Mouse (Mus musculus) cerebellum, postnatal 10 days (tissue): Measurements from ENCODE around the gene Dgcr8.

ENCODE experiments used
- DNase-seq, 2 experiments: peaks; one replicate each; pipeline ENCODE4 v3.0.0; 2021; ENCODE audit warnings: mixed read lengths in 2 of 2

Gene Dgcr8

DNA sequence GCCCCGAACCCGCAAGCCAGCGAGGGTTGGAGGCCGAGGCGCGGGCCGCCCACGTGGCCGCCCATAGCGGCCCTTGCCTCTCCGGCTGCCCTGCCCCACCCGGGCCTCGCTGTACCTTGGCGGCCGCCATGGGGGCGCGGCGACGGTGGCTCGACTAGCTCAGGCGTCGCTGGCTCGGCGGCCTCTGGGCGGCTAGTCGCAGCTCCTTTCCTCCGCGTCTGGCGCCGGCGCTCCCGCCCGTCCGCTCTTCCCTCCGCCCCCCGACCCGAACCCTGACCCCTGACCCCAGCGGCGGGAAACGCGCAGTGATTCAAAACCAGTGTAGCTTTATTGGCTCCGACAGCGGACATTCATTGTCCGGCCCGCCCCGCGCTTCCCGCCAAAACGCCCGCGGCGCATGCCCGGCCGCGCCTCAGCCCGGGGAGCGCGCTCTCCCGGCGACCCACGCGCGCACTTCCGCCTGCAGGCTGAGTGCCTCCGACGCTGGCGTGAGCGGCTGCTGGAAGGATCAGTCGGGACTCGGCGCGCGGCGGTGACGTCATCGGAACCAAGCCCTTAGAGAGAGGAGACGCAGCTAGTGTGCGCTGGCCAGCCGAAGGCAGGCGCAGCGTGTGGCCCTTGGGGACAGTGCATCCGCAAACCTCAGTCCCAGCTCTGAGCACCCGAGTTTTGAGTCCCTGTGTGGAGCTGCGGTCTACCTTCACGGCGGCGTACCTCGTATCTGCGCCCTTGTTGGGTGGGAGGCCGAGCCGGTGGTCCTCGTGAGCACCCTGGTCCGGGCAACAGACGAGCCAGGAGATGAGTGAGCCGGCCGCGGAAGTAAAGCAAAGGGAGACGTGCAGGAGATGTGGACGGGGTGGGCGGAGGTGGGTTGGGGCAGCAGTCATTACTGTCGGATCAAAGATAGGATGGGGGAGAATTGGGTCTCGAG, 40.3 kb downstream of the Dgcr8 start, which contains the start of the genes Trmt2a and Ranbp1:
Trmt2a (plus strand) TSS at position 247 of the 931 bp plus-strand sequence.
Ranbp1 (minus strand) TSS at position 300 of the 931 bp plus-strand sequence.
- peak; percentile 99 for DNase-seq

- peak in 1 of 2 experiments; percentile 53 for DNase-seq
Measured at GRCm38 (mm10) chr16:18247521-18248399, 41.3 kb downstream of the Dgcr8 start.

GRCm38 (mm10) chr16:18241581-18241980, 47.5 kb downstream of the Dgcr8 start:
- no peak for DNase-seq

- DNase-seq = no peak
Measured at GRCm38 (mm10) chr16:18236676-18237501, 52.2 kb downstream of the Dgcr8 start.

DNA sequence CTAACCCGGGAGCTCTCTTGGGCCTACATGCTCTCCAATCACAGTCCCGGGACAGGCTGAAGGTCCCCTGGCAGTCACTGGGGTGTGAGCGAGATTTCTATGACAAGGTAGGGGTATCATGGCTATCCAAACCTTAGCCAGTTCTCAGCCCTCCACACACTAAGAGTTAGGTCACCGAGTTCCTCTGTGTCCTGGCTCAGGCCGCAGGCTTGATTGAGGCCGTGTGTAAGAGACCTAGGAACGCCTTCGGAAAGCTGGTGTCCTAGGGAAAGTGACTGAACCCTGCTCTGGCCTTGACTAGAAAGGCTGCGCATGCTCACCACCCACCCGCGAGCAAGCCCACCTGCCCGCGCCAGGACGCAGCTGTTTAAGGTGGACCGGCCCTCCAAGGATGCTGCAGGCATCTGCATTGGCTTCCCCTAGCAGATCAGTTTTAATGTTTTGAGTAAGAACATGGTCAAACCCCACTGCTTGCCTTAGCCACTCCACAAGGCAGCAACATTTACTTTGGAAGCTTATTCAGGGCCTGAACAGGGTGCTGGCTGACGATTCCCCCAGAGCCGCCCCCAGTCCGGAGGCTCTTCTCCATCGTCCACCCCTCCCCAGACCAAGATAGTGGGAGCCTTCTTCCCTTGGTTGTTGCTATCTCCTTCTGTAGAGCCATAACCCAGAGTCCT, 53.5 kb downstream of the Dgcr8 start:
- DNase-seq = peak; percentile 83 to 88

GRCm38 (mm10) chr16:18234671-18235388, 54.2 kb downstream of the Dgcr8 start, which contains the start of gene Zdhhc8:
TSS of gene Zdhhc8 (minus strand) at chr16:18235136.
- peak; percentile 86 to 92 for DNase-seq

DNA sequence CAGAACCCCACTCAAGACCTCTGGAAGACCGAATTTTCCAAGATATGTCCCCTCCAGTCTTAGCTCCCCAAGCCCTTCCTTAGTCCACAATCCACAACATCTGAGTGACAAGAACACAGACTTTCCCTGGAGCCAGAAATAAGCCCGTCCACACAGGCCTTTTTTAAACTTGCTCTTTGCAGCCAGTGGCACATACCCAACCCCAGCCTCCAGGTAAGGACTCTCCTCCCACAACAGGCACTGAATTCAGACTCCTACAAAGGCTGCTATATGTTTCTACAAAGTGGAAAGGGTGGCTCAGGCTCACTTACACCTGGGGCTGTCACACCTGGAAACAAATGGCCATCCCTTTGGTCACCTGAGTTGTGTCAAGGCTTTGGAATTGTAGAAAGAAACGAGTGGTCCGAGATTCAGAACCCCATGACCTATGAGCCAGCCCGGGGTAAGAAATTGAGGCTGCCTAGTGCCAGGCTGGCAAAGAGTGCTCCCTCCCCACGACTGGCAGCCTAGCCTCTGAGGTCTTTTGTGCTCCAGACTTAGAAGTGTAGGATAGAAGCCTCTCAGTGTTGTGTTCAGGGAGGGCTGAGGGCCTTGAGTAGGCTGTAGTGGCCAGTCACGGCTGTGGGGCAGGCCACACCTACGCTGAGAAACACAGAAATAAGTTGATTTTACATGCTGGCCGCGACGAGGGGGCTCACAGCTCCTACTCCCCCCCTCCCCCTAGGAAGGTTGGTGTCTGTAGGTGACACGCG, 55.0 kb downstream of the Dgcr8 start:
- no peak for DNase-seq

DNA sequence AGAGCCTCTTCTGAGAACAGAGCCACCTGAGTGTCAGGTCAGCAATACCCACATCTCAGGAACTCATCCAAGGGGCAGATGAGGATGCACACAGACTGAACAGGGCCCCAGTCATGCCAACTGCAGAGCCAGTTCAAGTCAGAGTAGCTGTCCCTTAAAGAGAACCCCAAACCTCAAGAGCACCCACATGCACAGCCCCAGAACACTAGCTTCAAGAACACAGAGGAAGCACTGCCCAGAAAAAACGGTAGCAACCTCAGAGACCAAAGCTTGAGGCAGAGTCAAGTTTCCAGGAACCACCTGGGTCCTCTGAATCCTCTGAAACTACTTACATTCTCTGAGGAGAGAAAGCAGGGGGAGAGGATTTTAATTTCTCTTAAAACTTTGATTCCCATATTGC, 55.6 kb downstream of the Dgcr8 start:
- no peak for DNase-seq

GRCm38 (mm10) chr16:18231451-18231850, 57.6 kb downstream of the Dgcr8 start:
- DNase-seq = no peak

DNA sequence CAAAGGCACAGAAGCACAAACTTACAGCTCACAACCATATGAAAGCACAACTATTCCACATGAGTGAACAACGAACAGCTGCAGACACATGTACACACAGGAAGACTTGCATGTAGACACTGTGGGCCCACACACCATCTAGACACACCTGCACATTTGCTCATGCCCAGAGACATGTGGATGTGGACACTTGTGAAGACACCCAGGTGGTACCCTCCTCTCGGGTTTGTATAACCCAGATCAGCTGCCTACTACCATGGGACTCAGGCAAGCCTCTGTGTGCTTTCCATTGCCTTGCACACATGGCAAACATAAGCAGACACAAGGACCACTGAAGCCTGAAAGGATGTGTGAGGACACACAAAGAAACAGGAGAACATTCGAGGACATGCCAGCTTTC, 58.0 kb downstream of the Dgcr8 start:
- no peak for DNase-seq

GRCm38 (mm10) chr16:18230617-18231016, 58.4 kb downstream of the Dgcr8 start:
- no peak for DNase-seq

GRCm38 (mm10) chr16:18229622-18230021, 59.4 kb downstream of the Dgcr8 start:
- peak; percentile 58 to 69 for DNase-seq

GRCm38 (mm10) chr16:18228856-18229255, 60.2 kb downstream of the Dgcr8 start:
- DNase-seq = peak; percentile 85 to 87

- no peak for DNase-seq
Measured at GRCm38 (mm10) chr16:18227897-18228422, 61.1 kb downstream of the Dgcr8 start.

GRCm38 (mm10) chr16:18227187-18227586, 61.9 kb downstream of the Dgcr8 start:
- no peak for DNase-seq

GRCm38 (mm10) chr16:18222188-18222587, 66.9 kb downstream of the Dgcr8 start:
- DNase-seq = no peak

- DNase-seq = no peak
Measured at GRCm38 (mm10) chr16:18221543-18221898, 67.5 kb downstream of the Dgcr8 start.

DNA sequence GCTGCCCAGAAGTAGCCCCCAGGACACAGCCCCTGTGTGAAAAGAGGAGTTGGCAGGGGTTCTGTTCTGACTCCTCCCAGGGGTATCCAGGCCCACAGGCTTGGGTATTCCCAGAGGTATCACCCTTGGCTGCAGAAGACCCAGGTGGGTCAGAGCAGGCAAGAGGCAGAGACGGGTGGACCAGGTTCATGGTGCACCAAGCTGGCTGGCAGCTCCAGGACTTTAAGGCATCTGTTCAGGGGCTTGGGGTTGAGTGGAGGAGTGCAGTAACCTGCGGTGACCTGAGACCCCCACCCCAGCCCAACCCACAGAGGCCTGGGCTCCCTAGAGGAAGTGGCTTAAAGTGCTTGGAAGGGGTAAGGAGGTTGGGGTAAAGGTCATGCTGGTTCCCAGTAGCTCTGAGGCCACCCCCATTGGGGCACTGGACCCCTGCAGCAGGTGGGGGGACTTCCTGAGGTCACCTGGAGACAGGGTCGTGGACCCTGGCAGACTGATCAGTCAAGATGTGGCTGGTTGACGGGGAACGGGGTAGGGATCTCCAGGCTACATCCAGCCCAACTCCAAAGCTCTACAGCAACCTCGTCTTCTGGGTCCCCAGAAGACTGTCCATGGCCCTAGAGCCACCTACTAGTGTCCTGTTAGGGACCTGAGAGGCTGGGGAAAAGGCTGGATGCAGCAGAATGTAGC, 68.0 kb downstream of the Dgcr8 start:
- DNase-seq = no peak

DNA sequence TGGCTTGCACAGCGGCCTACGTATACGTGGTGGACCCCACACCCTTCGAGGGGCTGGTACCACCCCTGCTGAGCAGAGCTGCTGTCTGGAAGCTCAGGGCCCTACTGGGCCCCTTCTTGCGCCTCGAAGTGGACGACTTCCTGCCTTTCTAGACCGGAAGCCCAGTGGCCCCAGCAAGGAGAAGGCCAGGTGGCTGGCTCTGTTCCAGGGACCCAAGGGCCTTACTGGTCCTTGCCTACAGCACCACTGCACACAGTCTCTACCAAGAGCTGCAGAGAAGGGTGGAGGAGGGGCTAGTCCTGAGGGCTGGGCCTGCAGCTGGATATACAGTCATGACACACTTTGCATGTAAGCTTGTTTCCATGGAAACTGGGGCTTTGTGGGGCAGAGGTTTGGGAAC, 69.0 kb downstream of the Dgcr8 start:
- peak in 1 of 2 experiments; percentile 50 for DNase-seq
